Mouse (Mus musculus): ENCODE data around the gene Apex2. TPM values are rescaled to one million over a fixed set of nuclear protein-coding genes. Genes with fewer than 3 reads are reported as not detected.

Gene Apex2
- polyA plus RNA-seq (2016; fragmentation: Nextera tagmentation; extraction: Ambion mirVana): 21.8 and 24.9 TPM in 2 replicates

DNA sequence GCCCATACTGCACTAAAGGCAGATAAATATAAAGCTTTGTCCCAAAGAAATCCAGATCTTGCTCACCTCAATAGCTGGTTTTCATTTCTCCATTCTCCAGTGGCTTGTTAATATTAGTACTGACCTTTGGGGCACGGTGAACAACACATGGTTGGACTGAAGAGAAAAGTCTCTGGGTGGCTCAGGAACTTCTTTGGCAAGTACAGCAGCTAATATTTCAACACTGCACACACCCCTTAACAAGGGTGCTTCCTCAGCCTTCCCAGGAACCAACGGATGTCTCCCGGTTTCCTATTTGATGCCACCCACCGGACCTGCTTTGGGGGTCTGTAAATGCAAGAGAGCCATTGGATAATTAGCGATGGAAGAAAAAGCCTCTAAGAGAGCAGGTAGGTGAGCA lies at the start of gene Apex2:
Apex2 (minus strand) TSS at position 173 of the 400 bp plus-strand sequence.
- no peaks in the 10 kb centered on the region for H3K4me1 ChIP-seq
- peak within 1 kb of the TSS; percentile 61 for H3K4me2 ChIP-seq (replicated peaks)
- no peaks in the 10 kb centered on the region for H3K9me3 ChIP-seq
- peaks cover 7% of the 10 kb centered on the region; the same call in 1 of the 2 replicates for H3K36me3 ChIP-seq
- no peak for ATAC-seq (ENCODE audit: low FRiP score, low read depth)
- WGBS: 77% methylated on average over 5 of the region's 5 CpGs
- no peak within 1 kb of the TSS for H3K9ac ChIP-seq
- no peak within 1 kb of the TSS for H3K4me3 ChIP-seq
- H3K27me3 ChIP-seq (replicated peaks): no peaks in the 10 kb centered on the region
- H3K27ac ChIP-seq: no peak within 1 kb of the TSS

DNA sequence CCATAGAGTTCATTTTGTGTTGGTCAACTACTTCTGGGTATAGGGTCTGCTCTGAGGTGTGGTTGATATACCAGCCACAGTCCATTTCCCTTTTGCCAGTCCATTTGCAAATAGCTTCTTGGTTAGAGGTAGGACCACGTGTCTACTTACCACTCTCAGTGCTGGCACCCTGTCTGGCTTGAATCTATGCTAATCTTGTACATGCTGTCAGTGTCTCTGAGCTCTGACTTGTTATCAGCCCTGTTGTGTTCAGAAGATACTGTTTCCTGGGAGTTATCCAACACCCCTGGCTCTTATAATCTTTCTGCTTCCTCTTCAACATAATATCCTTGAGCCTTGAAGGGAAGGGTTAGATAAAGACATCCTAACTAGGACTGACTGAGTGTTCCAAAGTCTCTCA lies 46.8 kb upstream of the Apex2 start:
- Histone ChIP-seq H3K27me3 (replicated peaks) (no peaks in the 10 kb centered on the region), H3K9me3 (no peaks in the 10 kb centered on the region), H3K4me3 (no peak overlapping the region), H3K4me2 (replicated peaks) (no peak overlapping the region), H3K27ac (no peak overlapping the region), H3K36me3 (no peaks in the 10 kb centered on the region), H3K9ac (no peak overlapping the region), H3K4me1 (no peaks in the 10 kb centered on the region)
- no peak for ATAC-seq (ENCODE audit: low FRiP score, low read depth)
- WGBS: 57% methylated on average over 1 of the region's 1 CpGs

DNA sequence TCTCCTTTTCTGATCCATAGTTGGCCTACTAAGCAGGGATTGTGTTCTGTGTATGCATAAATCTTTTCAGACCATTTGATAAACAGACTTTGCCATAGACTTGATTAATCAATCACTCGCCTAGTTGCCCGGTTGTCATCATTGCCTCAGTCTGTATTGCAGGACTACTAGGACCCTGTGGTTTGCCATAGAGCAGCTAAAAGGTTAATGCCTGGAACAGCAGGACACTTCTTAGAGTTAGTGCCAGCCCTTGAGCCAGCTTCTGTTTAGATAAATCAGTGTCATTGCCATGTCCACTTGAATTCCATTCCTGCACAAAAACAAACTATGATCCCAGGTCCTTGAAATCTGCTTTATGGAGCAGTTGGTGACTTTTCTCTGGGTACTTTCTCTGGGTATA lies 9.2 kb upstream of the Apex2 start:
- Histone ChIP-seq H3K4me2 (replicated peaks) (no peak overlapping the region), H3K27ac (no peak overlapping the region), H3K4me1 (no peaks in the 10 kb centered on the region), H3K4me3 (no peak overlapping the region), H3K36me3 (no peaks in the 10 kb centered on the region), H3K9ac (no peak overlapping the region), H3K27me3 (replicated peaks) (no peaks in the 10 kb centered on the region), H3K9me3 (no peaks in the 10 kb centered on the region)
- ATAC-seq (ENCODE audit: low FRiP score, low read depth): no peak
- WGBS: 73% methylated on average over 2 of the region's 2 CpGs

DNA sequence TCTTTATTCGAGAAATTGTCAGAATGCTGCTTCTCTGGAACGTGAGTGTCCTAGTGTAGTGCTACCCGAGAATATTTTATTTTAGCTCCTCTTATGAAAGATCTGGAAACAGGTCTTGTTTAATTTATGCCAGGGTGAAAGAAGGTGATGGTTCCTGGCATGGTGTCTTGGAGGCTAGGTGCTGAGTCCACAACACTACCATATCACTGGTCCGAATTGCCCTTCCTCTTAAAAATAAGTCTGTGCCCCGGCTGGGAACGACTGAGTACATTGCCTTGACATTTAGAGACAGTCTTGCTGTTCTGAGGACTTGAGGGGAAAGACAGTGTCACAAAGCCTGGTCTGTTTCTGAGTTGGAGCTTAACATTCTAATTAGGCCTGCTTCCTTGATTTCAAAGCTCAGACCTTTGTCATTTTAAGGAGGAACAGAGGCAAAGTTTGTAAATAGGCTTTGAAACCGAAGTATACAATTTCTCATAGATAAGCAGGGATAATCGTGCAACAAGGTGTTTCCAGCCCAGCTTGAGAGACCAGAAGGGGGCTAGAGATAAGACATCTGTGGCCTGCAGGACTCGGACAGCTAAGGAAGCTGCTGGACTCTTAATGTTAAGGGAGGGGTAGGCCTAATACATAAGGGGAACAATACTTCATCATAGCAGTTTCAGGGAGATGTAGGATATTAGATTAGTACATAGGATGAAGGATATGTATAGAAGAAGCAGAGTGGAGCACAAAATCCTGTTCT lies 5.5 kb upstream of the Apex2 start:
- H3K36me3 ChIP-seq: no peaks in the 10 kb centered on the region
- WGBS: 81% methylated on average over 9 of the region's 9 CpGs

DNA sequence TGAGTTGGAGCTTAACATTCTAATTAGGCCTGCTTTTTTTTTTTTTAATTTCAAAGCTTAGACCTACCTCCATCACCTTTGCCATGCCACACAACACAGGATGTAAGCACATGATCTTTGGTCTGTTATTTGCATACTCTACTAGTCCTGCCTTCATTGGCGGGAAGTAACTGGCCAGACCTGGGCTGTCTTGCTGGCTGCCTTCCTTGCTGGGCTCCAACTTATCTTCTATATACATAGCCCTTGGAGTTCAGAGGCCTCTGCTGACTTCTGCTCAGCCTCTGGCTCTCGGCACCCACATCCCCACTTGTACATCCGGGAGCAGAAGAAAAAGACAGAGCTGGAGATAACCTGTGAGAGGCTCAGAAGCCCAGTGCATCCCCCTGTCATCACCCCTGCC lies 4.5 kb upstream of the Apex2 start:
- no peak overlapping the region for H3K4me3 ChIP-seq
- WGBS: 92% methylated on average over 3 of the region's 3 CpGs
- H3K9me3 ChIP-seq: no peaks in the 10 kb centered on the region
- no peak overlapping the region for H3K9ac ChIP-seq
- no peak overlapping the region for H3K4me2 ChIP-seq (replicated peaks)
- no peaks in the 10 kb centered on the region for H3K36me3 ChIP-seq
- H3K27ac ChIP-seq: no peak overlapping the region
- H3K4me1 ChIP-seq: no peaks in the 10 kb centered on the region
- H3K27me3 ChIP-seq (replicated peaks): no peaks in the 10 kb centered on the region
- no peak for ATAC-seq (ENCODE audit: low FRiP score, low read depth)

More for the DNA sequence above, 5.5 kb upstream of the Apex2 start:
- Histone ChIP-seq H3K27ac (no peak overlapping the region), H3K9me3 (no peaks in the 10 kb centered on the region), H3K4me3 (no peak overlapping the region), H3K4me1 (no peaks in the 10 kb centered on the region), H3K9ac (no peak overlapping the region), H3K27me3 (replicated peaks) (no peaks in the 10 kb centered on the region), H3K4me2 (replicated peaks) (no peak overlapping the region)
- no peak for ATAC-seq (ENCODE audit: low FRiP score, low read depth)

DNA sequence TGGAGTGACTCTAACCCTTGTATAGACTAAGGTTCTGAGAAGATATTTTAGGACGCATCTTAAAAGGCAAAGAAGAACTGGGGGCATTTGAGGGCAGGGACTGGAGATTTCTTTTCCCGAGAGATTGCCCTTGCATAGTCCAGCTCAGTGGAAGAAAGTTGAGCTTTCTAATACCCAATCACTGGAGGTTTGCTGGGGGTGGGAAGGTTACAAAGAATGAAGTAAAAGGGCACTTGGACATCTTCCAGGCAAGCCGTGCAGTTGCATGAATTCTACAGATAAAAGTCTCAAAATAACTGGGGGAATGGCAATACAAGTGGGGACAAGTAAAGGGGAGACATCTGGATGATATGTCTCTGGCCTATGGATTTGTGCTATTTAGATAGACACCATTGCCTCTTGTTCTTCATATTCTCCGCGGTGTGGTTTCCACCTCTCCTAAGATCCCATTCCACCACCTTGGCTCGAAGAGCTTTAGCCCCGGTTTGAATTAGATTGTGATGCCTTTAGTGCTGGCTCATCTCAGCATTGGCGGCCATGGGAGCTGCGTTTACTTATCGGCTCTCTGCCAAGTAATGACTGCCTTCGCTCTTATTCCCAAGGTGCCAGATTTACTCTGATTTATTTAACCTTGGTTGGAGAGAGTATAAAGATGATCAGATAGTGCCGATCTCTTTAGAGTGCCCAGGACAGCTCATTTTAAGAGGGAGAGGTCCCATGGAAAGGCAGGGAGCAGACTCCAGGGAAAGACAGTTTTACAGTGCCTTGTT lies 3.8 kb upstream of the Apex2 start:
- Histone ChIP-seq H3K9me3 (no peaks in the 10 kb centered on the region), H3K4me1 (no peaks in the 10 kb centered on the region), H3K27ac (no peak overlapping the region), H3K27me3 (replicated peaks) (no peaks in the 10 kb centered on the region), H3K9ac (no peak overlapping the region), H3K4me2 (replicated peaks) (no peak overlapping the region), H3K36me3 (no peaks in the 10 kb centered on the region), H3K4me3 (no peak overlapping the region)
- no peak for ATAC-seq (ENCODE audit: low FRiP score, low read depth)
- 91% methylated on average over 12 of the region's 12 CpGs for WGBS

DNA sequence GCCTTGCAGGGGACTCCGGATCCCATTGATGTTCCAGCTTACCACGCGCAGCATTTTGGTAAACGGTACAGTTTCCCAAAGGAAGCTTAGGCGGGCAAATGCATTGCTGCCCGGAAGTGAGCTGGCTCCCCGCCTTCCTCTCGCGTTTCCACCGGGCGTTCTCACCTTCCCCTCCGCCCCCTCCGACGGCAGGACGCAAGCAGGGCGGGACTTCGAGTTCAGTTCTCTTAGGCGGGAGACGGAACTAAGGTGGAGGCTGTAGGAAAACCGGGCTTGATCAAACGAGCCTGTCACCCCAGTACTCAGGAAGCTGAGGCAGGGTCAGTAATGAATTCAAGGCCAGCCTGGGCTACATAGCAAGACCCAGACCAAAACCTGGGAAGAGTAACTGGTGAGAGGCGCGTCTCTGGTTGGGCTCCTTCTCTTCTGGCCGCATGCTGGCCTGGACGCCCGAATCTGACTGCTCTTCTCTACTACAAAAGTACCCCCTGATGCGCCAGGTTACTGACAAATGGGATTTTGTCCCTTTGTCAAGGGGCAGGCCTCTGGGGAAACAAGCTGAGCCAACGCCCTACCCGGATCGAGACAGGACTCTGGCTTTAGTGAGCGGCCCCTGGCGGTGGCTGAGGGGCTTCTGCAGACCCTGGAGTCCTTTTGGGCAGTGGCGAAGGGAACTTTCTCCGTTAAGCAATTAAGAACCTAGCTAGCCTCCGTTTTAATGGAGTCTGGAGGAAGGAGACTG lies 1.5 kb downstream of the Apex2 start, which contains the start of gene Pfkfb1:
Pfkfb1 (plus strand) TSS at position 207 of the 742 bp plus-strand sequence.
- Histone ChIP-seq H3K4me2 (replicated peaks) (peak within 1 kb of the TSS; percentile 61), H3K36me3 (peaks cover 11% of the 10 kb centered on the region; the same call in 1 of the 2 replicates), H3K4me1 (no peaks in the 10 kb centered on the region), H3K27me3 (replicated peaks) (no peaks in the 10 kb centered on the region), H3K27ac (no peak within 1 kb of the TSS), H3K4me3 (peak within 1 kb of the TSS; percentile 45), H3K9me3 (no peaks in the 10 kb centered on the region), H3K9ac (peak within 1 kb of the TSS; percentile 43)
- ATAC-seq (ENCODE audit: low FRiP score, low read depth): peak; percentile 95
- WGBS: 20% methylated on average over 35 of the region's 35 CpGs

DNA sequence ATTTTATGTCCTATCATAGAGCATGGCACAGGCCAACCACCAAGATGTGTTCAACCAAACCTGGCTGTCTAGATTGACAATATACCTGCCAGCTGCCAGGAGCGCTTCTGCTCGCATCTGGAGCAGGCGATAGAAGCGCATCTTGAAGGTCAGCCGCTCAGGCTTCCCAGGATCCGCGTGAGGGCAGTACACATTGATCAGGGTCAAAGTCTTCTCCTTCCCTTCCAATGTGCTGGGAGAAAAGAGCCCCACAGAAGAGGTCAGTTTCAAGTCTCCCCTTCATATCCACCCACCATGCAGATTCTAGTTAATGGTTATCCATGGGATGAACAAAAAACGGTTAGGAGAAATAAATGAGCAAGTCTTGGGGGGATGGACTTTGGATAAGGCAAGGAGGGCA lies 4.6 kb downstream of the Apex2 start:
- Histone ChIP-seq H3K4me1 (no peaks in the 10 kb centered on the region), H3K27me3 (replicated peaks) (no peaks in the 10 kb centered on the region), H3K9me3 (no peaks in the 10 kb centered on the region), H3K27ac (no peak overlapping the region), H3K4me2 (replicated peaks) (no peak overlapping the region), H3K4me3 (no peak overlapping the region), H3K9ac (no peak overlapping the region), H3K36me3 (peaks cover 23% of the 10 kb centered on the region)
- WGBS: 94% methylated on average over 8 of the region's 8 CpGs
- no peak for ATAC-seq (ENCODE audit: low FRiP score, low read depth)

DNA sequence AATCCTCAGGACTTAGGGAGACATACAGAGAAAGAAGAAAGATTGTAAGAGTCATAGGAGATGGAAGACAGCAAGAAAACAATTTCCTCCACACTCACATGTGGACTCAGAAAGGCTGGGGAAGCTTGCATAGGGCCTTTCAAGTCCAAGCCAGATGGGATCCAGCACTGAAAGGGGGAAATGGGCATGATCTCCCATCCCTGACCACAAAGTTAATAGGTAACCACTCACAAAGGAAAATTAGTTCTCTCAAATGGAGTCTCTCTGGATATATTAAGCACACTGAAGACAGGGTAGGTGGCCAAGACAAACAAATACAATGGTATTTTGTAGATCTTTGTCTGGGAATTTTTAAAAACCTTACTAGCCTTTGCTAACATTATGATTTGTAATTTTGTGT lies 7.7 kb downstream of the Apex2 start:
- no peaks in the 10 kb centered on the region for H3K27me3 ChIP-seq (replicated peaks)
- no peak overlapping the region for H3K4me2 ChIP-seq (replicated peaks)
- no peak for ATAC-seq (ENCODE audit: low FRiP score, low read depth)
- no peak overlapping the region for H3K4me3 ChIP-seq
- H3K36me3 ChIP-seq: peaks cover 23% of the 10 kb centered on the region
- no peaks in the 10 kb centered on the region for H3K9me3 ChIP-seq
- no peaks in the 10 kb centered on the region for H3K4me1 ChIP-seq
- no peak overlapping the region for H3K27ac ChIP-seq
- no peak overlapping the region for H3K9ac ChIP-seq

DNA sequence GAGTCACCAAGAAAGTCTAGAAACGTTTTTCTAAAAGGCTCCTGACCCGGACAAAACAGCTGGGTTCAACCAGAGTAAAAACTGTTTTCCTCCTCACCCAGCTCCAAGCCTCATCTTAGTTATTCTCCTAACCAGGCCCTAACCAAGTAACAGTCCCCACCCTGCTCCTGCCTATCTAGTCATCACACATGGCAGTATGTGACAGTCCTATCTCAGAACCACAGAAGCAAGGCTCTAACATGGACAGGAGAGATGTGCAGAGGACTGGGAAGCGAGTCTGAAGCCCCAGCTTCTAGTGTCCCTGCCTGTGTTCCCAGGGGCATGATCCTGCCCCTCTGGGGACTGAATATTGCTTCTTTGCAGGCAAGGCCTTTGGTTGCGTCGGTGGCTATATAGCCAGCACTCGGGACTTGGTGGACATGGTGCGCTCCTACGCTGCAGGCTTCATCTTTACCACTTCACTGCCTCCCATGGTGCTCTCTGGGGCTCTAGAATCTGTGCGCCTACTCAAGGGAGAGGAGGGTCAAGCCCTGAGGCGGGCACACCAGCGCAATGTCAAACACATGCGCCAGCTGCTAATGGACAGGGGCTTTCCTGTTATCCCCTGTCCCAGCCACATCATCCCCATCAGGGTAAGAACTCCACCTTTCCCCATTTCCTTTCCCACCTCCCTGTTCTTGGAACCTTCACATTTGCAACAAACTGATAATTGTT lies 24.9 kb downstream of the Apex2 start:
- WGBS: 84% methylated on average over 12 of the region's 12 CpGs
- Histone ChIP-seq H3K27me3 (replicated peaks) (no peaks in the 10 kb centered on the region), H3K36me3 (no peaks in the 10 kb centered on the region; the same call in 1 of the 2 replicates), H3K4me1 (no peaks in the 10 kb centered on the region), H3K9ac (no peak overlapping the region), H3K4me2 (replicated peaks) (no peak overlapping the region), H3K27ac (no peak overlapping the region), H3K4me3 (no peak overlapping the region), H3K9me3 (no peaks in the 10 kb centered on the region)
- ATAC-seq (ENCODE audit: low FRiP score, low read depth): no peak

DNA sequence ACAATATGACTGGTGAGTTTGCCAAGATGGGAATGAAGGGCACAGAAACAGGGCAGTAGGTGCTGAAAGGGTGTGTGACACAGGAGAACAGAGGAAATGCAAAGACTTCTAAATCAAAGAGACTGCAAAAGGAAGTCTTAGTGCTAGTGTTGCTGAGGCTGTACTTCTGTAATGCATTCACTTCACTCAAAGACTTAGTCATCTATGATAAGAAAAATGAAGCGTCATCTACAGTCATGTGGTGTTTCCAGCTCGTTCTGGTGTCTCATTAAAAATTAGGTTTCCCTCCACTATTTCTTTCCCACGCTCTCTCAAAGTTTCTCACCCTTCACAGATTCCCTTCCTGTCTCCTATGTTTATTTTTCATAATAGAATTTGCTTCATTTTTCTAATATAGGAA lies 35.6 kb downstream of the Apex2 start:
- 93% methylated on average over 3 of the region's 3 CpGs for WGBS
- Histone ChIP-seq H3K9me3 (no peaks in the 10 kb centered on the region), H3K36me3 (no peaks in the 10 kb centered on the region), H3K9ac (no peak overlapping the region), H3K27me3 (replicated peaks) (no peaks in the 10 kb centered on the region), H3K4me3 (no peak overlapping the region), H3K4me1 (no peaks in the 10 kb centered on the region), H3K27ac (no peak overlapping the region), H3K4me2 (replicated peaks) (no peak overlapping the region)
- ATAC-seq (ENCODE audit: low FRiP score, low read depth): no peak

DNA sequence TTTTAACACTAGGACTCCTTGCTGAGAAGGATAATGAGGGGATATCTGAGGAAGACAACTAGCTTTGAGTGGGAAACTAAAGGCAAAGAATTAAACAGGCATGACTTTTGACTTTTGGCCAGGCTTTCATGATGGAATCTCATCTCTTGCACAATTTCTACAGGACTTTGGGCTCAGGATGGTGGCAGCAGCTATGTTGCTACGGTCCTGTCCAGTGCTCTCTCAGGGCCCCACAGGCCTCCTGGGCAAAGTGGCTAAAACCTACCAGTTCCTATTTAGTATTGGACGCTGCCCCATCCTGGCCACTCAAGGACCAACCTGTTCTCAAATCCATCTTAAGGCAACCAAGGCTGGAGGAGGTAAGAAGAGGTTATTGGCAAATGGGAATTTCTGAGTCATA lies 37.7 kb downstream of the Apex2 start:
- Histone ChIP-seq H3K4me1 (no peaks in the 10 kb centered on the region), H3K27me3 (replicated peaks) (no peaks in the 10 kb centered on the region), H3K4me2 (replicated peaks) (no peak overlapping the region), H3K36me3 (no peaks in the 10 kb centered on the region), H3K4me3 (no peak overlapping the region), H3K9ac (no peak overlapping the region), H3K27ac (no peak overlapping the region), H3K9me3 (no peaks in the 10 kb centered on the region)
- ATAC-seq (ENCODE audit: low FRiP score, low read depth): no peak
- 86% methylated on average over 2 of the region's 2 CpGs for WGBS

Data from neural tube, embryonic 12.5 days (tissue).